Mouse (Mus musculus) adrenal gland (tissue): ENCODE results near the gene Ctse.

Experiments
- intact Hi-C: fragments of 180-260 bp; cut with DNase I; formaldehyde crosslinking; loops from one replicate; pipeline ENCODE4 v1.15.1; 2025

Ctse gene

DNA sequence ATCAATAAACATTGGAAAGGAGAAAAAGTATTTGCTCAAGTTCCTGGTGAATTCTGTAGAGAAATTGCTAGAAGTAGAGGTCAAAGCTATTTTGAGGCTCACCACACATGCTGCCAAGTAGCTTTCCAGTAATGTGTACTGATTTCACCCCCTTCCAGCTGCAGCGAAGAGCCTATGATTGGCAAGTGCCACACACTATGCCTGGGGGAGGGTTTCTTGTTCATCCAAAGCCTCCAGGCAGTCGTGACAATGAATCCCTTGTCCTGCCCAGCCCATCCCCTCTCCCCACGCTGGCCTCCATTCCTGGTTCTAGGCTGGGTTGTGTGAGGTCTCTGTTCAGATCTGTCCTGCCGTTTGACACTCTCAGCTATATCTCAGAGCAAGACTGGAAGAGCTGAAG, 58.2 kb downstream of the Ctse start:
- intact Hi-C loops: no loop called here

DNA sequence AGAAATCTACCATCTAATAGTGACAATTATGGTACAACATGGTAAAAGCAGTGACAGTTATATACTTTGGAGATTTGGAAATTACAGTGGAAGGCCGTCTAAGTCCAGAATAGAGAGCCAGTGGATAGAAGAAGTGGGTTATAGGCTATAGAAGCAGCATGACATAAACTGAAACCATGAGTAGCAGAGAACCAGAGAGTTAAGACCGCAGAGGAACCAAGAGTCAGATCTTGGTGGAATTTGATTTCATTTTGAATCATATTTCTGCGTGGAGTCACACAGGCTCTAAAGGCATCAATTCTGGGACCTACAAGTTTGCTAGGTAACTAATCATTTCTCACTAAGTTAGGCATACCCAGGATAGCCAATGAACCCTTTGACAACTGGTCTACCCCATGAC, 60.7 kb downstream of the Ctse start:
- intact Hi-C loops: no loop called here

GRCm38 (mm10) chr1:131699642-131700041, 61.5 kb downstream of the Ctse start:
- intact Hi-C loops: no loop called here

DNA sequence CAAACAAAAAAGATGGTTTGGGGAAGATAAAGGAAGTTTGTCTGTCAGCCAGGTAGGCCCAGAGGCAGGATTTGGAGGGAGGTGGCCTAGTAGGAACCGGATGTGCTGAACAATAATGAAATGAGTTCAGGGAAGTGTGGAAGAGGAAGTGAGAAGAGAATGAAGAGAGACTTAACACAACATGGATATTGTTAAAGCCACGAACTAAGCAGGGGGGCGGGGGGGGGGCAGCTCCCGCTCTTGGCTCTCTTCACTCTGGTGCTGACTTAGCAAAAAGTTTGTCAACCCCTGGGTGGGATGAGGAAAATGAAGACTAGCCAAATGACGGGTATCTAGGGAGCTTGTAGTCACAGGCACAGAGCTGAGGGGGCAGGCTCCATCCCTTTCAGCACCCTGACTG, 62.3 kb downstream of the Ctse start:
- intact Hi-C loops: no loop called here

GRCm38 (mm10) chr1:131701391-131701790, 63.3 kb downstream of the Ctse start:
- intact Hi-C loops: no loop called here

GRCm38 (mm10) chr1:131702094-131702766, 64.1 kb downstream of the Ctse start:
- intact Hi-C loops: no loop called here

GRCm38 (mm10) chr1:131703482-131703881, 65.4 kb downstream of the Ctse start:
- intact Hi-C loops: no loop called here

- intact Hi-C loops: loop anchor here (5.0 kb wide), 1 partner anchor 144 kb away; no protein-coding TSS in a partner anchor
These were observed 70.2 kb downstream of the Ctse start for GRCm38 (mm10) chr1:131708338-131708737.

GRCm38 (mm10) chr1:131711518-131711917, 73.4 kb downstream of the Ctse start:
- intact Hi-C loops: no loop called here

DNA sequence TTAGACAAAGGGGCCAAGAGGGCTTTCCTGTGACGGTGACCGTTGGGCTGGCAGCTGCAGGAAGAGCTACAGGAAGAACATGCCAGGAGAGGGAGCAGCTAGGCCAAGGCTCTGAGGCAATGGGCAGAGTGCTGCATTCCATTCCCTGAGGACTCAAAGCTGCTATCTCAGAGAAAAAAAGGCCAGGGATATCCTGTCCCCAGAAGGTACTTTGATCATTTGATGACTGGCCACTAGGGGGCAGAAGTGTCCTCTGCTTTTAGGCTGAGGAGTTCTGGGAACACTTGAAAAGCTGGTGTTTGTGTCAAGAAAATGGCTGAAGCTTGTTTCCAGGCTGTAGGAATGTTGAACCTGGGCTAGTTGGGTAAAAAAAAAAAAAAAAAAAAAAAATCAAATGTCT, 74.3 kb downstream of the Ctse start:
- intact Hi-C loops: loop anchor here (1.0 kb wide), 1 partner anchor 53 kb away; no protein-coding TSS in a partner anchor

DNA sequence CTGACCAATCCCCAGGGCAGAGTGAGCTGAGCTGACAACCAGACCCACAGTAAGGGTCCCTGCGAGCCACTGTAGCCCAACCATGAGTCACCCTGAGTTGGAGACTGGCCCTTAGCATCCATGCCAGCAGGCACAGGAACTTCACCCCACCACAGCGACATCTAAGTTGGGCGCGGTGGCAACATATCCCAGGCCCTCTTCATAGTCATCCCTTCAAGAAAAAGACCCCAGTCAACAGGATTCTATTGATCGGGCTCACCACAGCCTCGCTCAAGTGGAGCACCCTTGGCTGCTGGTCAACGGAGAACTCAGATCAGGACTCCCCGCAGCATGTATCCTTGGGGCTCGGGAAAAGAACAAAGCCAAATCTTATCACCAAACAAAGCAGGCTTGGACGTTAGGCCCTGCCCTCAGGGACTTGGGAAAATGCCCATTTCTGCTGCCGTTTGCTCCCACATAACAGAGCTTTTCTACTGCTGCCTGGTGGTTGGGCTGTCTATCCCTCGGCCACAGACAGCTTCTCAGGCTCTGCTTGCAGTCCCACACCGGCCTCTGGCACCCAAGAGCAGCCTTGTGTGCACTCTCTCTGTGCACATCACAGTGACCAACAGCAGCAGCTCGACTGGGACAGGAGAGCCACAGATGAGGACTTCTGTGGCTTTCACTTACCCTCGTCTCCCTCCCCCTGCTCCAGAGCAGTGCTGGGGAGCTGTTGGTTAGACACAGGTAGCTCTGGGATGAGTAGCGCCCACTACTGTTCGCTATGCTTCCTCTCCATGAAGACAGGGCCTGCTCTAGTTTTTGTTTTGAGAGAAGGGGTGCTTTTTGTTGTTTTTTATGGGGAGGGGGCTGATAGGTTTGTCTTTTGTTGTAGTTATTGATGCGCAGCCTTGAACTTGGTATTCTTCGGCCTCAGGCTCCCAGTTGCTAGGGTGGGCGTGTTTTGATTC, 76.6 kb downstream of the Ctse start:
- intact Hi-C loops: no loop called here

DNA sequence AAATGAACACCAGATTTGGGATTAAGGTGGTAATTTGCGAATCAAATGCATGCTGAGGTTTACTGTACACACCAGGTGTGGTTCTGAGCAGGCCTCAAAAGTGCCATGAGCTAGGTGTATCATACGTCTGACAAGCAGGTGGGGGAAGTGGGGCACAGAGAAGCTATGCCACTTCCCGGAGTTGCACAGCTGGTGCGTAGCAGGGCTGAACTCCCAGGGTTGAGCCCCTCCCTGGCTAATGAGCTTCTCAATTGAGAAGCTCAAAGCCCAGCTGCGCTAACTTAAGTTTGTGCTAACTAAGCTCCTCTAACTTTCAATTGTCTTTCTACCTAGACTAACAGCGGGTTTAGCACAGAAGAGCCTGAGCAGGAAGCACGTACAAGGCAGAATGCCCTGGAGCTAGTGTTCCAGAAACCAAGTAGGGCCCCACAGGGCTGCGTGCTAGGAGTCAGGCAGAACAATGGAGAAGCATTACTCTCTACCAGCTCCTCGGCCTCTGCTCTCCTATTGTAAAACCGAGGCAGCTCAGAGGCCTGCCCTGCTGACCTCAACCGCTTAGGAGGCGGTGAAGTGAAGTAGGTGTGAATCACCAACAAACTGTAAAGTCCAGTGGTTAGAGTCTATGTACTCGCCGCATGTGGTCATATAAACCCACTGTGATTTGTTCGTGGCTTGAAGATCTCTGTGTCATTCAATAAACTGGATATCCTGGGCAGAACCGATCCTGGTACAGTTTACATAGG, 81.0 kb downstream of the Ctse start:
- intact Hi-C loops: no loop called here

- intact Hi-C loops: no loop called here
These were observed 83.9 kb downstream of the Ctse start for GRCm38 (mm10) chr1:131721989-131722388.

- intact Hi-C loops: no loop called here
These were observed 85.4 kb downstream of the Ctse start for GRCm38 (mm10) chr1:131723549-131723948.
